Mouse (Mus musculus) liver, postnatal 0 days (tissue): ENCODE measurements around the gene Sympk.

Source experiments
- CTCF ChIP-seq: sonication (generic); IDR thresholded peaks from 2 replicates; pipeline ENCODE4 v1.5.1; 2016; ENCODE audit warnings: antibody characterized with exemption, low read depth
- EP300 ChIP-seq: IDR thresholded peaks from 2 replicates; pipeline ENCODE4 v1.6.1; 2016; ENCODE audit warnings: antibody characterized with exemption, low read depth, mild to moderate bottlenecking

GRCm38 (mm10) chr7:19055108-19055507 is 30.9 kb downstream of the Sympk start:
- no peak for TF ChIP-seq CTCF
- TF ChIP-seq EP300, result no peak
